Mouse (Mus musculus) heart, adult 18-20 months (tissue): Measurements from ENCODE around the gene Sppl2b. TPM values are rescaled to one million over a fixed set of nuclear protein-coding genes. Genes with fewer than 3 reads are reported as not detected.

Experiments used
- DNase-seq, 2 experiments: peaks; one replicate each; pipeline ENCODE4 v3.0.0; 2021 to 2022; ENCODE audit warnings: mixed read lengths in 1 of 2
- total RNA-seq, 2 experiments: library from RNA; stranded (reverse); gene quantifications; 2 replicates each; pipeline ENCODE4 v1.2.3; 2021

Gene Sppl2b
- total RNA-seq, 2 experiments from 2014 or later, result 11.9 to 15.9 TPM

DNA sequence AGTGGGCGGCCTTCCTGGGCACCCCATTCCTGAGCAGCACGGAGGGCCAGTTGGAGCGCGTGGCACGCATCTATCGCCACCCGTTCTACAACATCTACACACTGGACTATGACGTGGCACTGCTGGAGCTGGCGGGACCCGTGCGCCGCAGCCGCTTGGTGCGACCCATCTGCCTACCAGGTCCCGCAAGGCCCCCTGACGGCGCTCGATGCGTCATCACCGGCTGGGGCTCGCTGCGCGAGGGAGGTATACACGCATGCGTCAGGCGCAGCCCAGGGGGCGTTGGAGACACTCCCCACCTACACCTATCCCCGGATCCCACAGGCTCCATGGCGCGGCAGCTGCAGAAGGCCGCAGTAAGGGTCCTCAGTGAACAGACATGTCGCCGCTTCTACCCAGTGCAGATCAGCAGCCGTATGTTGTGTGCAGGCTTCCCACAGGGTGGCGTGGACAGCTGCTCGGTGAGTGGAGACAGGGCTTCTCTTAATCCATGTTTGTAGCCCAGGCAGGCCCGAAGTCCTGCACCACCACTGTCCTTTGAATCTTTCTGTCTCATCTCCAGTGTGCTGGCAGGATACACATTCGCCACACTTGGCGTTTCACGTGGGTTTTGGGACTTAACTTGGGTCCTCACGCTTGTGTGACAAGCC lies 42.9 kb downstream of the Sppl2b start:
- no peak for DNase-seq

DNA sequence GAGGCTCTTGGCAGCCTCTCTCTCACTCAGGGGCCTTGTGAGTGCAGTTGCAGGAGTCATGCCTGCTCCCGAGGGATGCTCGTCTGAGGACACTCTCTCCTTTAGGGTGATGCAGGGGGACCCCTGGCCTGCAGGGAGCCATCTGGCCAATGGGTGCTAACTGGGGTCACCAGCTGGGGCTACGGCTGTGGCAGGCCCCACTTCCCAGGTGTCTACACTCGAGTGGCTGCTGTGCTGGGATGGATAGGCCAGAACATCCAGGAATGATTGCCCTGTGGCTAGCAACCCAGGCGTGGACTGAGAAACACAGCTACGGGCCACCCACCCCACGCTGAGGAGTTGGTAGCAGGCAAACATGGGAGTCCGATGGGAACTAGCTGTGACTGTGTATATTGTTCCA lies 44.0 kb downstream of the Sppl2b start:
- DNase-seq, result no peak

DNA sequence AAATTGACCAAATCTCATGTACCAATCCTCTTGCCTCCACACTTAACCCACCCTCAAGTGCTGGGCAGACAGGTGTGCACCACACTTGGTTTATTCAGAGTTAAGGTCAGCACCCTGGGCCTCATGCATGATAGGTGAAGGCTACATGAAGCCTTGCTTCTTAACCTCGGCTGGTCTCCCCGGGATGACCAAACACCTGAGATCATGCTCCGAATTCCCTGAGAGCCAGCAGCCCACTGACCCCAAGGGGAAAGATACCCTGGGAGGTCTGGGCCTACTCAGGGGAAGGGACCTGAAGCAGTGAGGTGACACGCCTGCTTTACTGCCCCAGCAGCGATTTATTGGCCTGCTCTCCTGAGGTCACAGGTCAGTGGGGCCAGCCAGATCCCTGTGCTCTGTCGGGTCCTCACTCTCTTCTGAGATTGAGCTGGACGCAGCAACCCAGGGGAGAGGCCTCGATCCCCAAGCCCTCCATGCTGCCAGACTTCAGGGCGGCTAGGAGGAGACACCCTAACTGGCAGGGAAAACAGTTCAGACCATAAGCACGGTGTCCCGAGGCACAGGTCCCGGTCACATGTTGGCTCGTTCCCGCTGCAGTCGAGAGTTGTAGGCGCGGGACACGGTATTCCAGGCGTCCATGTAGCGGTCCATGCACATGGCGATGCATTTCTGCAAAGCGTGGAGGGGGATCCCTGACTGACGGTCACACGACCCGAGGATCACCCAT lies 44.7 kb downstream of the Sppl2b start:
- DNase-seq, result no peak

DNA sequence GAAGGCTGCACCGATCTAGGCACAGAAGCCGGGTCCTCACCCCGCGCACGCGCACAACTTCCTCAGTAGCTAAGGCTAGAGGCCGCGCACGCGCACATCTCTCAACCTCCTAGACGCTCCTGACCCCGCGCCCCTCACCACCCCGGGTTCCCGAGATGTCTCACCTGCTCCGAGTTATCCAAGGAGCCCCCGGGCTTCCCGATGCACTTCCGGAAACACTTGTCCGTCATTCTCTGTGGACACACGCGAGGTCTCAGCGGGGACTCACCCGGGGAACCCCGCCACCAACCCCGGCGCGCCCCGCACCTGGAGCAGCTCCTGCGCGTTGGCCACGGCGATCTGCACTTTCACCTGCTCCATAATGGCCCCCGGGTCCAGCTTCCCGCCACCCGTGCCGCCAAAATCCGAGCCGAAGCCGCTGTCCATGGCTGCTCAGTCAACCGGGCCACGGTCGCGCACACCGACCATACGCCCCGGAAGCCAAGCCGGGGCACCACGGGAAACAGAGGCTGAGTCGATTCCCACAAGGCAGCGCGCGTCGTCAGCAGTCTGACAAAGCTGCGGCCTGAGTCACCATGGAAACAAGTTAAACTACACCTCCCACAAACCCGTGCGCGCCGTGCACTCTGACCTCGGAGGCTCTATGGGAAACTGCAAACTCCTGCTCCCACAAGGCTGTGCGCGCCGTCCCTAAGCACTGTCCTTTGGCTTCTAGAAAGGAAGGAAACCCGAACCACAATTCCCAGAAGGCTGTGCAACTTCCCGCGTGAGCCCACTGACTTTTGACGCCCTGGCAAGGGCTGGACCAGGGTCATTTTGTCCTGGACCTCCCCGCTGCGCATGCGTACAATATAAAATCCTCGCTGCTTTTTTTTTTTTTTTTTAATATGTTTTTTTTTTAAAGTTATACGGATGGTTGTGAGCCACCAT lies 45.5 kb downstream of the Sppl2b start, which contains the start of gene Timm13:
Gene Timm13, minus strand, starts transcription at position 652 of the 930 bp plus-strand sequence.
- peak; percentile 98 to 100 for DNase-seq

DNA sequence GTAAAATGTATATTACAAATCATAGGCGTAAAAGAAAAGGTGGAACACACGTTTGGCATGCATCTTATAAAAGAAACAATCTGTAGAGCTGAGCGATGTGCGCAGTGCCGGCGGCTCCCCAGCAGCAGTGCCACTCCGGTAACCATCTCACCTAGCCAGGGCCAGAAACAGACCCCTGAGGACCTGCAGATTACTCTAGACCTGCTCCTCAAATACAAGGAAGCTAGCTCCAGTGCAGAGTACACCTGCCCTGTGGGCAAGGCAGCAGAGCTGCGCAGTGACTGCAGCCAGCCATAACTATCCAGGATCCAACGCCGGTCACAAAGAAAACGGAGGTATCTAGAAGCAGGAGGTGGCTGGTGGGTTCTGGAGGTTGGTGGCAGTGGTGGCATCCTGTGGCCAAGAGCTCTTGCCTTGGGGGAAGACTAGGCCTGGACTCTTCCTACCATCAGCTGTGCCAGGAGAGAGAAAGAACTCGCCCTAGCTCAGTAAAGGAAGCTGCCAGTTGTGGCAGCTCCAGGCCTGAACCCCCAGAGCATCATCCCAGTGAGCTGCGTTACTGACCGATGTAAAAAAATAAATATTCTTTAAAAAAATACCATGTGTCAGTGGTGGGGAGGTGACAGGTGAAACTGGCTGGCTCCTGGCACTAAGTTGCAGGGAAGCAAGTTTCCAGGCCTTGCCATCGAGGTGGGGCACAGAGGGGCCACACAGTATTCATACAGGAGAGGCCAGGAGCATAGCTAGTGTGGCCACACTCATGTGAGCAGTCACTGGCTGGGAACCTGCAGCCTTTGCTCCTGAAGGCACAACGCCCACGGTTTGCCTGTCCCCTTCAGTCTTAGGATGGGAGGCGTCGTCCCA lies 46.6 kb downstream of the Sppl2b start:
- DNase-seq, result peak in 1 of 2 experiments; percentile 23

DNA sequence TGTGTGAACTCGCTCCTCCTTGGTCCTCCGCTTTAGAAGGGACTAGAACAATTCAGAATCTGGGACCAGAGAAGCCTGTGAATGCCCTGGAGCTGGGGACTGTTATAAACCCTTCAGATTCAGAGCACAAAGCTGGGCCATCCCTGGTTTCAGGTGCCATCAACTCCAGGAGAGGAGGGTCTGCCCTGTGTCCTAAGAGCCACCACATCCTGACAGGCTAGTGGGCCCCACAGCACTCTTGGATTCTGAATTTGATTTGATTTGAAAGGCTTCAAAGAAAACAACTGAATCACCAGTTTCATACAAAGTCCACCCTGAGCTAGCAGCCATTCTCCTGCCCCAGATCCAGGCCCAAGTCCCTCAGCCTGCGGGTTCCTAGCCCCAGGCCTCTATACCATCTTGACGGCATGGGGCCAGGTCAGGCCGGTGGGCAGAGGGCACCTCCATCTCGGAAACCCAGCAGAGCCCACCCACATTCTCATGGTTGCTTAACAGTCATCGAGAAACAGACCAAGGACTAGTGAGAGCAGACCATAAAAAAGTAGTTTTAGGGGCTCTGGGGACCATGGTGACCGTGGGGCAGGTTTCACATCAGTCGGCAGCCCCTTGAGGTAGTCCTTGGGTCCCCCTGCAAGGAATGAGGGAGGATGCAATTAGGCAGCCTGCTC lies 47.3 kb downstream of the Sppl2b start:
- no peak for DNase-seq

DNA sequence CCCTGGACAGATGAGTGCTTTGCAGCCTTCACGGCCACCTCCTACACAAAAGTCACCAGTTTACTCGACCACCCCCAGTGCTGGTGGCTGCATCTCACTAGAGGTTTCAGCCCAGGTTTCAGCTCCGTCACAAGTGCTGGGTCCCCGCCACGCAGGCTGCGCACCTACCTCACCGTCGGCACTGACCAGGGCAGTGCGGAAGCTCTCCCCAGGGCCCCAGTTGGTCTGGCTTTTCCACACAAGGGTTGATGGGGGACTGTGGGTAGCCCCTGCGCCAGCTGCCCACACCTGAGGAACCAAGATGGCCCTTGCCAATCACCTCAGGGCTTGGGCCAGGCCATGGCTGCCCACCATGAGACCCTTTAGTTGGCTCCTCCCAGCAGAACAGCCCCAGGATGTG lies 48.2 kb downstream of the Sppl2b start:
- no peak for DNase-seq

DNA sequence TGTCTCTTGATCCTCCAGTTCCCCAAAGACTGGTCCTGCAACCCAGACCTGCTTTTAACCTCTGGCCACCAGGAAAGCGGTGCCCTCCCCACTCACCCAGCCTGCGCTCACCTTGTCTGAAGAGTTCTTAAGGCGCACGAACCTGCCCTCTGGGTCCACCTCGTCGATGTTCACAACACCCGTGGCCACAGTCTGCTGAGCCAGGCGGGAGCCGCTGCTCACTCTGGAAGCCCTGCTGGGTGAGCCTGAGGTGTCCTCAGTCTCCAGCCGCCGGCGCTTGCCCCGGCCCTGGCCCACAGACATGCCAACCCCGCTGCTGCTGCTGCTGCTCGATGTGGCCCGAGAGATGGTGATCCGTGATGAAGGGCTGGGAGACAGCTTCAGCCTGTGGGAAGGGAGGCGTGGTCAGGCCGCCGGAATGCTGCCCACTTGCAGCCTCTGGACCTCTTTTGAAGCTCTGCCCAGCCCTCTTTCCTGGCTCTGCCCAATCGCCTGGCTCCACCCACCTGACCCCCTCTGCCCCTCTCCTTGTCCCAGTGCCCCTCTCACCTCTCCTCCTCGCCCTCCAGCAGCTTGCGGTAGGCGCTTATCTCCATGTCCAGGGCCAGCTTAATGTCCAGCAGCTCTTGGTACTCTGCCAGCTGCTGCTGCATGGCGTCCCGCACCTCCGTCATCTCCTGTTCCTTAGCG lies 49.1 kb downstream of the Sppl2b start:
- DNase-seq, result no peak

DNA sequence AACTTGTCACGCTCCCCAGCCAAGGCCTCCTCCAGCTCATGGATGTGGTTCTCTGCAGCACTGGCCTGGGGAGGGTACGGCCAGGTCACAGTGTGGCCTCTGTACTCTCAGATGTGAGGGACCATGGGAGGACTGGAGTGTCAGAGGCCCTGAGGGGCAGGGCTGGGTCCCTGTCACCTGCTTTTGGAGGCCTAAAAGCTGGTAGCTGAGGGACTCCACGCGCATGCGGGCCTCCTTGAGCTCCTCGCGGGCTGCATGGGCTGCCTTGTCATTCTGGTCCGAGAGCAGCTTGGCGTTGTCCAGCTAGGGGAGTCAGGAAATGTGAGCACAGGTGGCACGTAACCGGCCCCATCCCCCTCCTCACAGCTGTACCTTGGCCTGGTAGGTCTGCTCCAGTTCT lies 49.6 kb downstream of the Sppl2b start:
- DNase-seq, result no peak

DNA sequence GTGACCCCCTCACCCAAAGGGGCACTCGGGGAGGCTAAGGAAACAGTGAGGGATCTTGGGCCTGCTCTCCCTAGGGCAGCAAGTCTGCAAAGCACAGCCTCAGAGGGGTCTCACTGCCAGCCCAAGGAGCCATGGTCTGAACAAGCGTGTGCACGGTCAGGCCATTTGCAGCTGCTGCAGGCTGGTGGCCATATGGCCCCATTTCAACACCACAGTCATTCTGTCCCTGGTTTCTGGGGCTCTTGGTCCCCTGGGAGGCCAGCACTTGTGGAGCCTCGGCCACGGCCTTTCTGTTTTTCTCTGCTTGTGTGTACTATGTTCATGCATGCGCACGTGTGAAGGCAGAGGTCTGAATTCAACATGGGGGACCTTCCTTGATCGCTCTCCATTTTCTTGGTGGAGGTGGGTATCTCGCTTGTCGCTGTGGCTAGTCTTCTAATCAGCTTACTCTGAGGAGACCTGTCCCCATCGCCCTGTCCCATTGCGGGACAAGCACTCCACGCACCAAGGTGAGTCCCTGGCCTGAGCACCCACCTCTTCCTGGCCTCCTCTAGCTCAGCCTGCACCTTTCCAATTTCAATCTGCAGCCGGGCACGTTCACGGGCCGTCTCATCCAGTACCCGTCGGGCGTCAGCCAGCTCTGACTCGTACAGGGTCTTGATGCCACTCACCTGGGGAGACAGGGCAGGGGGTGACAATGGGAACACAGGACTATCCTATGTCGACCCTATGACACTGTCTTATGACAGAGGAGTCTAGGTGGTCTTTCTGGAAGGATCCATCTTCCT lies 54.5 kb downstream of the Sppl2b start:
- DNase-seq, result no peak

DNA sequence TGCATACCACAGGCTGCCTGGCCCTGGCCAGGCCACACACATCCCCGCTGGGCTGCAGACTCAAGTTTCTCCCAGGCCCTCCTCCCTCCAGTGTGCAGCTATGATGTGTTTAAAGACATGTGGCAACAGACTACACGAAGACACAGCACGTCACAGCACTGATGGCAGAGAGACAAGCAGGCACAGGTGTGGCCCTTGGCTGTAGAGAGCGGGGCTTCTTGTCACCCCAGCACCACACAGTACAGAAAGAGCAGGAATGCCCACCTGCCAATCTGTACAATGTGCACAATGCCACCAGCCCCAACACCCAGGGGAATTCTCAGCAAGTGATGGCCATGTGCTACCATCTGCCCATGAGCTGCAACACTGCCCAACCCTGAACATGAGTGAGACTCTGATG lies 56.3 kb downstream of the Sppl2b start:
- no peak for DNase-seq

DNA sequence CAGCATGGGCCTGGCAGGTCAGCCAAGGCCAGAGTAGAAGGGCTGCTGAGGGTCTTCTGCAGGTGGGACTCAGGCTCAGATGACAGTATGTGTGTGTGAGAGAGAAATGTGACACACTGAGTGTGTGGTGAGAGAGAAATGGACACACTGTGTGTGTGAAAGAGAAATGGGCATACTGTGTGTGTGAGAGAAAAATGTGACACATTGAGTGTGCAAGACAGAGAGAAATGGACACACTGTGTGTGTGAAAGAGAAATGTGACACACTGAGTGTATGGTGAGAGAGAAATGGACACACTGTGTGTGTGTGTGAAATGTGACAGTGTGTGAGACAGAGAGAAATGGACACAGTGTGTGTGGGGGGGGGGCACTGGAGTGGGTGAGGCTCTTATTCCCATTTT lies 56.8 kb downstream of the Sppl2b start:
- no peak for DNase-seq

DNA sequence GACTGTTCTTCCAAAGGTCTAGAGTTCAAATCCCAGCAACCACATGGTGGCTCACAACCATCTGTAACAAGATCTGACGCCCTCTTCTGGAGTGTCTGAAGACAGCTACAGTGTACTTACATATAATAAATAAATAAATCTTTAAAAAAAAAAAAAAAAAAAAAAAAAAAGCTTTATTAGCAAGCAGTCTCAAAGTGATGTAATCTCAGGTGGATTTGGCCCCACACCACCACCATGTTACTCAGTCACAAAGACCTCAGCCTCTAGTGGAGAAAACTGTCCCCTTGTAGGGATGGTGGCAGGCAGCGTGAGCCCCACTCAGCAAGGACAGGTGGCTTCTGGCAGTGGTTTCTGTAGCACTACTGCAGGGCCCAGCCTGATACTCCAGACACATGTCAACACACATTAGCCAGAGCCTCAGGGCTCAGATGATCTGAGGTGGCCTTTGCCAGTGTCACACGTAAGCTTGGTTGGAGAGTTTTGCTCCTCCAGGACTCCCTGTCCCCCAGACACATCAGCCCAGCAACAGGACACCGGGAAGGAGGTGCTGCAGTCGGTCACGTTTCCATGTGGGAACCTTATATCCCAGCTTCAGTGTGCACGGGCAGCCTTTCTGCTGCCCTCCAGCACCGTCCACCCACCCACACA lies 58.4 kb downstream of the Sppl2b start:
- no peak for DNase-seq

DNA sequence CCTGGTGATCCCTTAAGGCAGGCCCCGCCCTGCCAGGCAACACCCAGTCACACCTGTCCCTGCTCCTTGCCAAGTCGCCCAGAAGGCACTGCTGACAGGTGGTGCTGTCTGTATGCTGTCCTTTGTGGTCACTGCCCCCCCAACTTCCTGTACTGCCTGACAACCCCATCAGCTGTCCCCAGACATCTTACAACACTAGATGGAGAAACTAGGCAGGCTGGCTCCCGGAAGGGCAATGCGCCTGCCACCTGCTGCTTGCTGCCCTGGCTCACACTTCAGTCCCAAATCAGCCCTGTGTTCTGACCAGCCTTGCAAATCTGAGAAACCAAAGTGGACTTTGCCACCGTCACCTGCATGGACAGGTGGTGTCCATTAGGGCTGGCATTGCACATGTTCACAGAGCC lies 59.2 kb downstream of the Sppl2b start:
- DNase-seq, result no peak

DNA sequence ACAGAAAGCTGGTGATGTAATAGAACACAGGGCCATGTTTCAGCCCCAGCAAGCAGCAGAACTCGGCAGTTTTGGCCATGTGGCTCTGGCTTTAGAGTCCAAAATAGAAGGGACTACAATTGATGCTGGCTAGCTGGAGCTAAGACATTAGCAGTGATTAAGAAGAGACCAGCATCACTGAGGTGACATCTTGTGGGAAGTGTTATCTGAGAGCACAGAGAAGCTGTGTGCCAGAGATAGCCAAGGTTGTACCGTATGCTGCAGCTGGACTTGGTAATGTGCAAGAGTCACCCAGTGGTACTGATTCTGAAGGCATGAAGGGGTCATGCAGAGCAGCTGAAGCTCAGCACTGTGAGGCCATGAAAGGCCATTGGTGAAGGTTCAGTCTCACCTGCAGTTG lies 60.2 kb downstream of the Sppl2b start:
- no peak for DNase-seq

DNA sequence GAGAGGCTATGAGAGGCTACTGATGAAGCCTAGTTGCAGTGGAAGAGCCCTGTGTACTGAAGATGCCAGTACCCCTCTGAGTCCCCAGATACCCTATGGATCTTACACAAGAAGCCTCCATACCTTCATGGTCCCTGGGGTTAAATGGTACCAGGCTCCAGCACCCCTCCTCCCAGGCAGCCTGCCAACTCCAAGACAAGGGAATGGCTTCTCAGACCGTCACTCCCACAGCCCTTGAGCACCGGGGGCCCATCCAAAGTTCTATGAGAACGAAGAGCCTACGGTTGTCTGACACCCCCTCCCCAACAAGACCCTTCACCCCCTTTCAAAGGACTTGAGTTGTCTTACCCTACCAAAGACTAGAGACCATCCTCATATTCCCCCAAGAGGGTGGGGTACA lies 60.7 kb downstream of the Sppl2b start:
- DNase-seq, result no peak

DNA sequence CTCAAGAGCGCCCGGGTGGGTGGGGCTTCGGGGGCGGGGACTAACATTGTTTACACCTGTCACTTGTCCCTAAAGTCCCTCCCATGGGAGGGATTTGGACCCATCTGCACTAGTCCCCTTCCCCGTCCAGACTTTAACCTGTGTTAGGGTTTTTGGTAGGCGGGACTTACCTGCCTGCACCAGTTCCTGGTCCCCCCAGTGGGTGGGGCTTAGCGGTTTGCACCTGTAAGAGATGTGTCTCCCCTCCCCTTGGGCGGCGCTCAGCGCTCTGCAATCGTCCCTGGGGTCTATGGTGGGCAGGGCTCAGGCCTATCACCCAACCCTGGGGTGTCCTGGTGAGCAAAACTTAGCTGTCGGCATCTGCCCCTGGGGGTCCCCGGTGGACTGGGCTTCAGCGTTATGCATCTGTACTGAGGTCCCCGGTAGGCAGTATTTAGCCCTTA lies 62.3 kb downstream of the Sppl2b start:
- no peak for DNase-seq

DNA sequence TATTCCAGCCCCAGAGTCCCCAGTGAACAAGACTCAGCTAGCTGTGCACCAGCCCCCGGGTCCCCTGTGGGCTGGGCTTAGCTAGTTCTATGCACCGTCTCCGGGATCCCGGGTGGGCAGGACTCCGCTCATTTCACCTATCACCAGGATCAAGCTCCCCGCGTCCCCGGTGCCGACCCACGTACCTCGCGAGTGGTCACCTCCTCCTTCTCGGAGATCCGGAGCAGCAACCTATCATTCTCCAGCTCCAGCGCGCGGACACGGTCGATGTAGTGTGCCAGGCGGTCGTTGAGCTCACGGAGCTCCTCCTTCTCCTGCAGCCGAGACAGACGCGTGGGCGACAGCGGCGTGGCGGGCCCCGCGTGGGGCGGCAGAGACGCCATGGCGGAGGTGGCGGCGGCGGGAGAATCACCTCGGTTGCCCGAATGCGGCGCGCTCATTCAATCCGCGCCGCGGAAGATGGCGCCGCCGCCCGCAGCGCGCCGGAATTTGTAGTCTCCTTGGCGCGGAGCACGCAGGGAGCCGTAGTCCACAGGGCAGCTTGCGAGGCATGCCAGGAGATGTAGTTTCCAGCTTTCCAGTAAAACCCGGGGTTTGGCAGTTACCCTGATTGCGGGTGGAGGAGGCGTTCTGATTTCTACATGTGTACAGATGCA lies 62.8 kb downstream of the Sppl2b start, which contains the start of gene Lmnb2:
Gene Lmnb2, minus strand, starts transcription at position 467 of the 656 bp plus-strand sequence.
- DNase-seq, result peak; percentile 78 to 82
